Mouse (Mus musculus): ENCODE data around the gene Slc39a8.

- TF ChIP-seq CTCF (IDR thresholded peaks at IDR 0.05; ENCODE audit: control insufficient read depth, insufficient read depth, insufficient replicate concordance, low read depth, low read length) (no peak), POLR2A (IDR thresholded peaks at IDR 0.05; ENCODE audit: control insufficient read depth, low read depth, low read length) (no peak)
Measured at GRCm38 (mm10) chr3:135905729-135906128, 80.7 kb downstream of the Slc39a8 start.
